Mouse (Mus musculus): ENCODE data around the gene Smim14.
A peak's percentile ranks its signal among the peaks of the same experiment; 100 is the strongest.
"Not testable (repeated sequence)": the region's sequence is repeated elsewhere in the genome, so short reads cannot be mapped to it uniquely, and the experiment has no call there.

The Smim14 gene

GRCm38 (mm10) chr5:65521803-65522202 is 15.2 kb downstream of the Smim14 start:
- peak; percentile 43 for DNase-seq (ENCODE audit: low read depth, low spot score)

- DNase-seq (ENCODE audit: low read depth, low spot score) = peak; percentile 48
These were observed 22.2 kb downstream of the Smim14 start for GRCm38 (mm10) chr5:65514635-65515278.

- no peak for DNase-seq (ENCODE audit: low read depth, low spot score)
These were observed 23.5 kb downstream of the Smim14 start for GRCm38 (mm10) chr5:65513506-65513905.

GRCm38 (mm10) chr5:65508395-65508794 is 28.6 kb downstream of the Smim14 start:
- no peak for DNase-seq (ENCODE audit: low read depth, low spot score)

GRCm38 (mm10) chr5:65505786-65506185 is 31.2 kb downstream of the Smim14 start:
- DNase-seq (ENCODE audit: low read depth, low spot score) = peak; percentile 39

- DNase-seq (ENCODE audit: low read depth, low spot score) = no peak
These were observed 35.6 kb downstream of the Smim14 start for GRCm38 (mm10) chr5:65501407-65501806.

GRCm38 (mm10) chr5:65500231-65500630 is 36.8 kb downstream of the Smim14 start:
- DNase-seq (ENCODE audit: low read depth, low spot score) = no peak

GRCm38 (mm10) chr5:65492716-65493531 is 44.1 kb downstream of the Smim14 start, which contains the start of gene Gm43552:
Gene Gm43552, minus strand, starts transcription at chr5:65492833.
- peak; percentile 99 for DNase-seq (ENCODE audit: low read depth, low spot score)

GRCm38 (mm10) chr5:65491767-65492715 is 44.9 kb downstream of the Smim14 start:
- DNase-seq (ENCODE audit: low read depth, low spot score) = peak; percentile 89

- peak; percentile 44 for DNase-seq (ENCODE audit: low read depth, low spot score)
These were observed 47.2 kb downstream of the Smim14 start for GRCm38 (mm10) chr5:65489830-65490229.

- DNase-seq (ENCODE audit: low read depth, low spot score) = no peak
These were observed 48.3 kb downstream of the Smim14 start for GRCm38 (mm10) chr5:65488725-65489124.

- DNase-seq (ENCODE audit: low read depth, low spot score) = no peak
These were observed 49.6 kb downstream of the Smim14 start for GRCm38 (mm10) chr5:65487381-65487780.

- DNase-seq (ENCODE audit: low read depth, low spot score) = no peak
These were observed 50.5 kb downstream of the Smim14 start for GRCm38 (mm10) chr5:65486514-65486913.

- no peak for DNase-seq (ENCODE audit: low read depth, low spot score)
These were observed 54.0 kb downstream of the Smim14 start for GRCm38 (mm10) chr5:65482996-65483395.

- DNase-seq (ENCODE audit: low read depth, low spot score) = no peak
These were observed 56.5 kb downstream of the Smim14 start for GRCm38 (mm10) chr5:65480511-65480910.

GRCm38 (mm10) chr5:65479681-65480445 is 57.1 kb downstream of the Smim14 start:
- DNase-seq (ENCODE audit: low read depth, low spot score) = no peak

- DNase-seq (ENCODE audit: low read depth, low spot score) = peak; percentile 36
These were observed 58.8 kb downstream of the Smim14 start for GRCm38 (mm10) chr5:65478224-65478623.

- DNase-seq (ENCODE audit: low read depth, low spot score) = not testable (repeated sequence)
These were observed 60.2 kb downstream of the Smim14 start for GRCm38 (mm10) chr5:65476739-65477138.

- DNase-seq (ENCODE audit: low read depth, low spot score) = peak; percentile 32
These were observed 61.2 kb downstream of the Smim14 start for GRCm38 (mm10) chr5:65475806-65476205.

GRCm38 (mm10) chr5:65469766-65470165 is 67.2 kb downstream of the Smim14 start:
- DNase-seq (ENCODE audit: low read depth, low spot score) = no peak

GRCm38 (mm10) chr5:65466911-65467310 is 70.1 kb downstream of the Smim14 start:
- no peak for DNase-seq (ENCODE audit: low read depth, low spot score)
